Mouse (Mus musculus): ENCODE data around the gene Nxf7. TPM values are rescaled to one million over a fixed set of nuclear protein-coding genes. Genes with fewer than 3 reads are reported as not detected.
"Not testable (repeated sequence)": the region's sequence is repeated elsewhere in the genome, so short reads cannot be mapped to it uniquely, and the experiment has no call there.

The Nxf7 gene
- polyA plus RNA-seq (2014; fragmentation: Nextera tagmentation; extraction: Ambion mirVana) = not detected in 2 replicates

DNA sequence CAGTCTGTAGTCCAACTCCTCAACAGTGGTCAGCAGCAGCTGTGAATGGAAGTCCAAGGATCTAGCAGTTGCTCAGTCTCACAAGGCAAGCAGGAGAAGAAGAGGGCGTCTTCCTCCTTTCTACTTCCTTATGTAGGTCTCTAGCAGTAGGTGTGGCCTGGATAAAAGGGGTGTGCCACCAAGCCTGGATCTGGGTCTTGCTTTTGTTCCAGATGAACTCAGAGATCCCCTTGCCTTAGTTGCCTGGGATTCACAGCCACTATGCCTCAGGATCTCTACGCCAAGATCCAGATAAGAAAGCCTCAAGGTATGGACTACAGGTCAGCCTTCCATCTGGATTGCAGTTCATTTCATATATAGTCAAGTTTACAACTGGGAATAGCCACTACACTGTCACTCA is at the start of gene Nxf7:
TSS of gene Nxf7 (minus strand) at position 101 of the 400 bp plus-strand sequence.
- no peak within 1 kb of the TSS for H3K4me2 ChIP-seq (replicated peaks; ENCODE audit: low read depth, low read length)
- no peak within 1 kb of the TSS for H3K9ac ChIP-seq (ENCODE audit: low read depth, low read length)
- H3K27ac ChIP-seq (ENCODE audit: low read depth, low read length) = no peak within 1 kb of the TSS
- H3K9me3 ChIP-seq (ENCODE audit: control insufficient read depth, low read length) = peaks cover 6% of the 10 kb centered on the region; the same call in 1 of the 2 replicates
- ATAC-seq (ENCODE audit: low FRiP score, low TSS enrichment) = no peak
- no peaks in the 10 kb centered on the region for H3K36me3 ChIP-seq (ENCODE audit: control insufficient read depth, insufficient read depth, low read length)
- H3K27me3 ChIP-seq (ENCODE audit: control insufficient read depth, insufficient read depth, low read length) = no peaks in the 10 kb centered on the region
- 84% methylated on average over 2 of the region's 2 CpGs for WGBS
- no peaks in the 10 kb centered on the region for H3K4me1 ChIP-seq (ENCODE audit: control insufficient read depth, insufficient read depth, low read length)
- H3K4me3 ChIP-seq (ENCODE audit: low read length) = no peak within 1 kb of the TSS

DNA sequence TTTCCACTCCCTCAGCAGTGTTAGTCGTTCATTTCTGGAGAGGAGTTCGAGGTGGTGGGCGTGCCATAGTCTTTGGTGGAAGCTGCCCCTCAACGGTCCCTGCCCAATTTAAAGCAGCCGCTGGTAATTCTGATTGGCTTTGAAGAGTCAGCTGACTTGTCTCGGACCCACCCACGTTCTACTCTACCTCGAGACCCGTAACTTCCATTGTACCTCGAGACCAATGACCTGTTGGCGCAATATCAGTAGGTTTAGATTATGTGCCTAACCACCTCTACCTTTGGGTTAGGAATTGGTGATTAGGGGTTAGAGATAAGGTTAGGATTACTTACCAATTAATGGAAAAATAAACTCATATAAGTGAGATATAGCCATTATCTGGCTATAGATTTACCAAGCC is 29.0 kb upstream of the Nxf7 start, which contains the start of gene Prame:
TSS of gene Prame (minus strand) at position 101 of the 400 bp plus-strand sequence.
- ATAC-seq (ENCODE audit: low FRiP score, low TSS enrichment) = no peak
- no peak within 1 kb of the TSS for H3K9ac ChIP-seq (ENCODE audit: low read depth, low read length)
- H3K27ac ChIP-seq (ENCODE audit: low read depth, low read length) = no peak within 1 kb of the TSS
- 92% methylated on average over 11 of the region's 11 CpGs for WGBS
- no peaks in the 10 kb centered on the region for H3K27me3 ChIP-seq (ENCODE audit: control insufficient read depth, insufficient read depth, low read length)
- no peaks in the 10 kb centered on the region for H3K4me1 ChIP-seq (ENCODE audit: control insufficient read depth, insufficient read depth, low read length)
- no peaks in the 10 kb centered on the region for H3K36me3 ChIP-seq (ENCODE audit: control insufficient read depth, insufficient read depth, low read length)
- no peak within 1 kb of the TSS for H3K4me3 ChIP-seq (ENCODE audit: low read length)
- no peaks in the 10 kb centered on the region for H3K9me3 ChIP-seq (ENCODE audit: control insufficient read depth, low read length)
- H3K4me2 ChIP-seq (replicated peaks; ENCODE audit: low read depth, low read length) = no peak within 1 kb of the TSS

DNA sequence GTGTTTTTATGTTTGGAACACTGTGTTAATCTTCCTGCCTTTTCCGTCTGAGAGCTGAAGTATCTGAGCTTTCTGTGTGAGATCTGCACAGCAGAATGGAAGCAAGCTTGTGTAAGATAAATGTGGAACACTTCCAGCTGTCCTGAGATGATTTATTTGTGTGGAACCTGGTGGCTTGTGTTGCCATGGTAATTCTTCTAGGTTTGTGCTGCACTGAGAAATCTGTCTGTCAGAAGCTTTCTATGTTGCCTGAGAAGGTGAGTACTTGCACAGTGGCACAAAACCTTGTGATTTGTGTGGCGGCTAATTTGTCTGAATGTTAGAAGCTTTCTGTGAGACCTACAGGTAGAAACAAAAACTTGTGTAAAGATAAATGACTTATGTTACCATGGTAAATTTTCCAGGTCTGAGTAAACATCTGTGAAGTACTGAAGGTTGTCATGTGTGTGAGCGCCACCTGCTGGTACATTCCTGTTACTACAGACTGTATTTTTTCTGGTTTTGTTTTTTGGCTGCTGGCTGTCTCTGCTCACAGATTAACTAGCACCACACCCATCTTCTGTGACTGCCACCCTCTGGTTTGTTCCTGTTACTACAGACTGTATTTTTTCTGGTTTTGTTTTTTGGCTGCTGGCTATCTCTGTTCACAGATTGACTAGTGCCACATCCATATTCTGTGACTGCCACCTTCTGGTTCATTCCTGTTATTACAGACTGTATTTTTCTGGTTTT is 2.9 kb upstream of the Nxf7 start:
- not testable (repeated sequence) for H3K4me2 ChIP-seq (replicated peaks; ENCODE audit: low read depth, low read length); H3K4me1 ChIP-seq (ENCODE audit: control insufficient read depth, insufficient read depth, low read length); H3K27me3 ChIP-seq (ENCODE audit: control insufficient read depth, insufficient read depth, low read length); H3K4me3 ChIP-seq (ENCODE audit: low read length); H3K9ac ChIP-seq (ENCODE audit: low read depth, low read length); ATAC-seq (ENCODE audit: low FRiP score, low TSS enrichment); H3K9me3 ChIP-seq (ENCODE audit: control insufficient read depth, low read length); H3K36me3 ChIP-seq (ENCODE audit: control insufficient read depth, insufficient read depth, low read length); H3K27ac ChIP-seq (ENCODE audit: low read depth, low read length)
- WGBS = 70% methylated on average over 3 of the region's 3 CpGs

DNA sequence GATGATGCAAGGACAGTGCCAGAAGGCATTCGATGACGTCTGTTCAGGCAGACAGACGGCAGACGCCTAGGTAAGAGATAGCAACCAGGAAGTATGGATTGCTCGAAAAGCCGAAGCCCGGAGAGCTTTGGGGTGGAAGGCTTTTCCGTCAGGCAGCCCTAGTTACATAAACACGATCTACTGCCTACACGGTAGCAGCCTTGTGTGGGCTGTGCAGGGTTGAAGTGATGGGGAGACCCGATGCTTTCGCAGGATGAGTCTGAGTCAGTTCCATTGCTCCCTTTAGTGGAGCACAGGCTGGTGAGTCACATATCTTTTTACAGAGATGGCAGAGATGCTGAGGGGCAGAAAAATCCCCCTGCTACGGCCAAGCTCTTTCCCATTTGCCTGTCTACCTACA is 481 bp downstream of the Nxf7 start:
- no peaks in the 10 kb centered on the region for H3K4me1 ChIP-seq (ENCODE audit: control insufficient read depth, insufficient read depth, low read length)

DNA sequence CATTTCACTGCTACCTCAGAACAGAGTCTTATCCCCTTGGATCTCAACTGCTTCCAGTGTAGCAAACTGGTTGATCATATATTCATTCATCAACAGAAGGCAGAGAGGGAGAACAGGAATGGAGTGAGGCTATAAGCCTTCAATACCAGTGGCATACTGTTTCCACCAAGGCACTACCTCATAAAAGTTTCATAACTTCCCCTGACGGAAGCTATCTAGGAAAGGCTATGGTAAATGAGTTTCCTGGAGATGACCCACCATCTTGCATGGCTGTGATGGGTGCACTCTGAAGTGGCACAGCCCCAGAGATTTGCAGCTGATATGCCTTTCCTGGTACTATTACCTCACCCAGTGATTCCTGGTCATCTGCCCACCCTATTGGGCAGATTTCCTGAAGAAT is 22.2 kb downstream of the Nxf7 start:
- Histone ChIP-seq H3K36me3 (ENCODE audit: control insufficient read depth, insufficient read depth, low read length) (no peaks in the 10 kb centered on the region), H3K4me2 (replicated peaks; ENCODE audit: low read depth, low read length) (no peak overlapping the region), H3K9me3 (ENCODE audit: control insufficient read depth, low read length) (no peaks in the 10 kb centered on the region), H3K27me3 (ENCODE audit: control insufficient read depth, insufficient read depth, low read length) (no peaks in the 10 kb centered on the region; the same call in 1 of the 2 replicates), H3K27ac (ENCODE audit: low read depth, low read length) (no peak overlapping the region), H3K4me1 (ENCODE audit: control insufficient read depth, insufficient read depth, low read length) (no peaks in the 10 kb centered on the region), H3K4me3 (ENCODE audit: low read length) (no peak overlapping the region), H3K9ac (ENCODE audit: low read depth, low read length) (no peak overlapping the region)
- 83% methylated on average over 1 of the region's 1 CpGs for WGBS
- ATAC-seq (ENCODE audit: low FRiP score, low TSS enrichment) = no peak

More for the DNA sequence above, 481 bp downstream of the Nxf7 start:
- Histone ChIP-seq H3K9ac (ENCODE audit: low read depth, low read length) (no peak overlapping the region), H3K27me3 (ENCODE audit: control insufficient read depth, insufficient read depth, low read length) (no peaks in the 10 kb centered on the region), H3K4me2 (replicated peaks; ENCODE audit: low read depth, low read length) (no peak overlapping the region), H3K27ac (ENCODE audit: low read depth, low read length) (no peak overlapping the region), H3K4me3 (ENCODE audit: low read length) (no peak overlapping the region), H3K9me3 (ENCODE audit: control insufficient read depth, low read length) (peaks cover 6% of the 10 kb centered on the region; the same call in 1 of the 2 replicates), H3K36me3 (ENCODE audit: control insufficient read depth, insufficient read depth, low read length) (no peaks in the 10 kb centered on the region)
- 82% methylated on average over 13 of the region's 13 CpGs for WGBS
- no peak for ATAC-seq (ENCODE audit: low FRiP score, low TSS enrichment)

GRCm38 (mm10) chrX:135574958-135575628 is 23.5 kb downstream of the Nxf7 start:
- not testable (repeated sequence) for H3K9me3 ChIP-seq (ENCODE audit: control insufficient read depth, low read length); H3K27me3 ChIP-seq (ENCODE audit: control insufficient read depth, insufficient read depth, low read length); H3K4me3 ChIP-seq (ENCODE audit: low read length); H3K4me1 ChIP-seq (ENCODE audit: control insufficient read depth, insufficient read depth, low read length); H3K27ac ChIP-seq (ENCODE audit: low read depth, low read length); H3K9ac ChIP-seq (ENCODE audit: low read depth, low read length); H3K36me3 ChIP-seq (ENCODE audit: control insufficient read depth, insufficient read depth, low read length); H3K4me2 ChIP-seq (replicated peaks; ENCODE audit: low read depth, low read length)
- 75% methylated on average over 9 of the region's 9 CpGs for WGBS
- ATAC-seq (ENCODE audit: low FRiP score, low TSS enrichment) = peak; percentile 70; the same call in 1 of the 2 replicates

- not testable (repeated sequence) for H3K9me3 ChIP-seq (ENCODE audit: control insufficient read depth, low read length); H3K4me3 ChIP-seq (ENCODE audit: low read length); H3K4me1 ChIP-seq (ENCODE audit: control insufficient read depth, insufficient read depth, low read length); H3K4me2 ChIP-seq (replicated peaks; ENCODE audit: low read depth, low read length); H3K27ac ChIP-seq (ENCODE audit: low read depth, low read length); H3K36me3 ChIP-seq (ENCODE audit: control insufficient read depth, insufficient read depth, low read length); H3K9ac ChIP-seq (ENCODE audit: low read depth, low read length); H3K27me3 ChIP-seq (ENCODE audit: control insufficient read depth, insufficient read depth, low read length)
- WGBS = 28% methylated on average over 8 of the region's 8 CpGs
- ATAC-seq (ENCODE audit: low FRiP score, low TSS enrichment) = peak; percentile 91
These were observed 24.2 kb downstream of the Nxf7 start for GRCm38 (mm10) chrX:135574261-135574957.

DNA sequence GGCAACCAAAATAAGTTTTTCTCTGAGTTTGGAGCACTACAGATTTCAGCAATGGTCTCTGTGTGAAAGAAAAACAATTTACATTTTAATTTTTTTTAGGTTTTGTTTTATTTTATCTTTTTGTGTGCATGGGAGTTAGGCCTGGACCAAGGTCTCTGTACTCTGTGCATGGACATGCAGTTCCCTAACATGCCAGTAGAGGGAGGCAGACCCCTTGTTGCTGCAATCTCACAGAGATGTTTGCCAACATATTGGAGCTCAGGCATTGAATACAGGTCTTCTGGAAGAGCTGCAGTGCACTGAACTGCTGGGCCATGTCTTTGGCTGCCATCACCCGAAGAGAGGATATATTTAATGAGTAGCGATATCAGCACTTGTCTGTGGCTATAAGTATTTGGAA is 29.1 kb downstream of the Nxf7 start:
- not testable (repeated sequence) for H3K4me1 ChIP-seq (ENCODE audit: control insufficient read depth, insufficient read depth, low read length); H3K36me3 ChIP-seq (ENCODE audit: control insufficient read depth, insufficient read depth, low read length); H3K4me2 ChIP-seq (replicated peaks; ENCODE audit: low read depth, low read length); H3K9ac ChIP-seq (ENCODE audit: low read depth, low read length); H3K27ac ChIP-seq (ENCODE audit: low read depth, low read length); H3K4me3 ChIP-seq (ENCODE audit: low read length); H3K9me3 ChIP-seq (ENCODE audit: control insufficient read depth, low read length); H3K27me3 ChIP-seq (ENCODE audit: control insufficient read depth, insufficient read depth, low read length)
- 0 out of 2 replicates have a peak, but pooled peaks have one; percentile 55 for ATAC-seq (ENCODE audit: low FRiP score, low TSS enrichment)
- WGBS = 22% methylated on average over 1 of the region's 2 CpGs

- H3K9me3 ChIP-seq (ENCODE audit: control insufficient read depth, low read length); H3K4me1 ChIP-seq (ENCODE audit: control insufficient read depth, insufficient read depth, low read length); H3K4me2 ChIP-seq (replicated peaks; ENCODE audit: low read depth, low read length); H3K27ac ChIP-seq (ENCODE audit: low read depth, low read length); H3K9ac ChIP-seq (ENCODE audit: low read depth, low read length); H3K27me3 ChIP-seq (ENCODE audit: control insufficient read depth, insufficient read depth, low read length); ATAC-seq (ENCODE audit: low FRiP score, low TSS enrichment); H3K4me3 ChIP-seq (ENCODE audit: low read length); H3K36me3 ChIP-seq (ENCODE audit: control insufficient read depth, insufficient read depth, low read length): not testable (repeated sequence)
- 67% methylated on average over 4 of the region's 4 CpGs for WGBS
These were observed 33.6 kb downstream of the Nxf7 start for GRCm38 (mm10) chrX:135564934-135565333.

All from kidney, embryonic 14.5 days (tissue).